Mouse (Mus musculus): ENCODE measurements around the gene Galk2. TPM values are rescaled to one million over a fixed set of nuclear protein-coding genes. Genes with fewer than 3 reads are reported as not detected.
A peak's percentile ranks its signal among the peaks of the same experiment; 100 is the strongest.

Gene Galk2
- 30.0 and 30.3 TPM in 2 replicates for polyA plus RNA-seq (2016; fragmentation: Nextera tagmentation; extraction: Ambion mirVana)

- H3K9me3 ChIP-seq (replicated peaks), result no peaks in the 10 kb centered on the region
- peak within 1 kb of the TSS; percentile 91 for H3K4me3 ChIP-seq
- WGBS, result under 1% methylated on average over 54 of the region's 54 CpGs
- no peaks in the 10 kb centered on the region for H3K27me3 ChIP-seq (ENCODE audit: low read depth, poor library complexity, severe bottlenecking)
- peak within 1 kb of the TSS; percentile 97 for H3K27ac ChIP-seq (replicated peaks)
- H3K36me3 ChIP-seq, result no peaks in the 10 kb centered on the region
- DNase-seq (ENCODE audit: low spot score), result peak; percentile 94
- H3K4me1 ChIP-seq, result peaks cover 22% of the 10 kb centered on the region
Observed at GRCm38 (mm10) chr2:125858521-125859280, at the start of gene Galk2, which contains the start of gene Cops2. Galk2 (plus strand) TSS chr2:125859109. Cops2 (minus strand) TSS chr2:125859139.

GRCm38 (mm10) chr2:125809551-125809950, 49.4 kb upstream of the Galk2 start:
- Histone ChIP-seq H3K27me3 (ENCODE audit: low read depth, poor library complexity, severe bottlenecking) (no peaks in the 10 kb centered on the region), H3K4me1 (no peaks in the 10 kb centered on the region), H3K4me3 (no peak overlapping the region), H3K36me3 (no peaks in the 10 kb centered on the region), H3K9me3 (replicated peaks) (0 out of 2 replicates have a peak, but pooled peaks cover 6% of the 10 kb centered on the region), H3K27ac (replicated peaks) (no peak overlapping the region)
- WGBS, result 80% methylated on average over 7 of the region's 7 CpGs
- no peak for DNase-seq (ENCODE audit: low spot score)

- no peak overlapping the region for H3K27ac ChIP-seq (replicated peaks)
- WGBS, result 87% methylated on average over 2 of the region's 2 CpGs
- no peak overlapping the region for H3K4me3 ChIP-seq
- no peaks in the 10 kb centered on the region for H3K27me3 ChIP-seq (ENCODE audit: low read depth, poor library complexity, severe bottlenecking)
- DNase-seq (ENCODE audit: low spot score), result no peak
- H3K4me1 ChIP-seq, result no peaks in the 10 kb centered on the region
- H3K9me3 ChIP-seq (replicated peaks), result 0 out of 2 replicates have a peak, but pooled peaks cover under 1% of the 10 kb centered on the region
- H3K36me3 ChIP-seq, result no peaks in the 10 kb centered on the region
Observed at GRCm38 (mm10) chr2:125811332-125811731, 47.6 kb upstream of the Galk2 start.

- no peaks in the 10 kb centered on the region for H3K36me3 ChIP-seq
- H3K4me1 ChIP-seq, result no peaks in the 10 kb centered on the region
- DNase-seq (ENCODE audit: low spot score), result no peak
- H3K27me3 ChIP-seq (ENCODE audit: low read depth, poor library complexity, severe bottlenecking), result no peaks in the 10 kb centered on the region
- H3K27ac ChIP-seq (replicated peaks), result no peak overlapping the region
- no peak overlapping the region for H3K4me3 ChIP-seq
- 82% methylated on average over 9 of the region's 9 CpGs for WGBS
- no peaks in the 10 kb centered on the region for H3K9me3 ChIP-seq (replicated peaks)
Observed at GRCm38 (mm10) chr2:125813972-125814595, 44.8 kb upstream of the Galk2 start.

- 92% methylated on average over 4 of the region's 4 CpGs for WGBS
- Histone ChIP-seq H3K9me3 (replicated peaks) (no peaks in the 10 kb centered on the region), H3K4me1 (no peaks in the 10 kb centered on the region), H3K27ac (replicated peaks) (no peak overlapping the region), H3K4me3 (no peak overlapping the region), H3K27me3 (ENCODE audit: low read depth, poor library complexity, severe bottlenecking) (no peaks in the 10 kb centered on the region), H3K36me3 (no peaks in the 10 kb centered on the region)
- DNase-seq (ENCODE audit: low spot score), result no peak
Observed at GRCm38 (mm10) chr2:125820397-125820796, 38.5 kb upstream of the Galk2 start.

- no peak for DNase-seq (ENCODE audit: low spot score)
- H3K4me3 ChIP-seq, result no peak overlapping the region
- H3K27me3 ChIP-seq (ENCODE audit: low read depth, poor library complexity, severe bottlenecking), result no peaks in the 10 kb centered on the region
- H3K4me1 ChIP-seq, result no peaks in the 10 kb centered on the region
- H3K27ac ChIP-seq (replicated peaks), result no peak overlapping the region
- H3K36me3 ChIP-seq, result peaks cover 32% of the 10 kb centered on the region
- H3K9me3 ChIP-seq (replicated peaks), result no peaks in the 10 kb centered on the region
- 60% methylated on average over 4 of the region's 4 CpGs for WGBS
Observed at GRCm38 (mm10) chr2:125826201-125826600, 32.7 kb upstream of the Galk2 start.

- DNase-seq (ENCODE audit: low spot score), result no peak
- Histone ChIP-seq H3K4me1 (no peaks in the 10 kb centered on the region), H3K9me3 (replicated peaks) (no peaks in the 10 kb centered on the region), H3K36me3 (peaks cover 49% of the 10 kb centered on the region), H3K4me3 (no peak overlapping the region), H3K27ac (replicated peaks) (no peak overlapping the region), H3K27me3 (ENCODE audit: low read depth, poor library complexity, severe bottlenecking) (no peaks in the 10 kb centered on the region)
- 91% methylated on average over 4 of the region's 4 CpGs for WGBS
Observed at GRCm38 (mm10) chr2:125827898-125828297, 31.0 kb upstream of the Galk2 start.

- DNase-seq (ENCODE audit: low spot score), result no peak
- Histone ChIP-seq H3K4me1 (no peaks in the 10 kb centered on the region), H3K27me3 (ENCODE audit: low read depth, poor library complexity, severe bottlenecking) (no peaks in the 10 kb centered on the region), H3K27ac (replicated peaks) (no peak overlapping the region), H3K4me3 (no peak overlapping the region), H3K9me3 (replicated peaks) (no peaks in the 10 kb centered on the region), H3K36me3 (peaks cover 70% of the 10 kb centered on the region)
- 98% methylated on average over 2 of the region's 2 CpGs for WGBS
Observed at GRCm38 (mm10) chr2:125829924-125830323, 29.0 kb upstream of the Galk2 start.

GRCm38 (mm10) chr2:125838091-125838490, 20.8 kb upstream of the Galk2 start:
- DNase-seq (ENCODE audit: low spot score), result no peak
- Histone ChIP-seq H3K36me3 (peaks cover 89% of the 10 kb centered on the region), H3K4me3 (no peak overlapping the region), H3K9me3 (replicated peaks) (no peaks in the 10 kb centered on the region), H3K27me3 (ENCODE audit: low read depth, poor library complexity, severe bottlenecking) (no peaks in the 10 kb centered on the region), H3K4me1 (no peaks in the 10 kb centered on the region), H3K27ac (replicated peaks) (no peak overlapping the region)
- WGBS, result 93% methylated on average over 7 of the region's 7 CpGs

GRCm38 (mm10) chr2:125838708-125839284, 20.1 kb upstream of the Galk2 start:
- Histone ChIP-seq H3K27me3 (ENCODE audit: low read depth, poor library complexity, severe bottlenecking) (no peaks in the 10 kb centered on the region), H3K4me3 (no peak overlapping the region), H3K4me1 (no peaks in the 10 kb centered on the region), H3K9me3 (replicated peaks) (no peaks in the 10 kb centered on the region), H3K36me3 (peaks cover 89% of the 10 kb centered on the region), H3K27ac (replicated peaks) (no peak overlapping the region)
- 94% methylated on average over 2 of the region's 2 CpGs for WGBS
- DNase-seq (ENCODE audit: low spot score), result no peak

- H3K36me3 ChIP-seq, result peaks cover 34% of the 10 kb centered on the region
- peaks cover 4% of the 10 kb centered on the region for H3K4me1 ChIP-seq
- no peak overlapping the region for H3K27ac ChIP-seq (replicated peaks)
- H3K27me3 ChIP-seq (ENCODE audit: low read depth, poor library complexity, severe bottlenecking), result no peaks in the 10 kb centered on the region
- H3K4me3 ChIP-seq, result no peak overlapping the region
- no peaks in the 10 kb centered on the region for H3K9me3 ChIP-seq (replicated peaks)
- WGBS, result 88% methylated on average over 2 of the region's 2 CpGs
- DNase-seq (ENCODE audit: low spot score), result no peak
Observed at GRCm38 (mm10) chr2:125851237-125851636, 7.7 kb upstream of the Galk2 start.

GRCm38 (mm10) chr2:125857707-125858106, 1.2 kb upstream of the Galk2 start:
- 55% methylated on average over 3 of the region's 3 CpGs for WGBS
- no peak for DNase-seq (ENCODE audit: low spot score)
- no peaks in the 10 kb centered on the region for H3K9me3 ChIP-seq (replicated peaks)
- no peak overlapping the region for H3K27ac ChIP-seq (replicated peaks)
- peak overlapping the region; percentile 91 for H3K4me3 ChIP-seq
- no peaks in the 10 kb centered on the region for H3K27me3 ChIP-seq (ENCODE audit: low read depth, poor library complexity, severe bottlenecking)
- no peaks in the 10 kb centered on the region for H3K36me3 ChIP-seq
- H3K4me1 ChIP-seq, result peaks cover 22% of the 10 kb centered on the region

- no peaks in the 10 kb centered on the region for H3K36me3 ChIP-seq
- no peaks in the 10 kb centered on the region for H3K9me3 ChIP-seq (replicated peaks)
- no peak overlapping the region for H3K4me3 ChIP-seq
- 81% methylated on average over 3 of the region's 3 CpGs for WGBS
- DNase-seq (ENCODE audit: low spot score), result no peak
- no peaks in the 10 kb centered on the region for H3K27me3 ChIP-seq (ENCODE audit: low read depth, poor library complexity, severe bottlenecking)
- H3K27ac ChIP-seq (replicated peaks), result no peak overlapping the region
- peaks cover 25% of the 10 kb centered on the region for H3K4me1 ChIP-seq
Observed at GRCm38 (mm10) chr2:125863799-125864198, 4.9 kb downstream of the Galk2 start.

Data from midbrain, embryonic 10.5 days (tissue).